Mouse (Mus musculus): ENCODE results near the gene Col26a1.

- TF ChIP-seq CTCF (IDR thresholded peaks at IDR 0.05) (no peak), EP300 (IDR thresholded peaks at IDR 0.05) (0 out of 2 replicates have a peak, but pooled peaks have one; percentile 14)
These were observed 180.8 kb downstream of the Col26a1 start for GRCm38 (mm10) chr5:136702159-136702725.

Data from lung, postnatal 0 days (tissue).